Mouse (Mus musculus) spleen, postnatal 14 days (tissue): ENCODE results near the gene Ldb3.
A peak's percentile ranks its signal among the peaks of the same experiment; 100 is the strongest.

Experiments
- DNase-seq, 2 experiments: peaks; one replicate each; pipeline ENCODE4 v3.0.0; 2021 to 2022; ENCODE audit warnings: low spot score in 2 of 2

The Ldb3 gene

DNA sequence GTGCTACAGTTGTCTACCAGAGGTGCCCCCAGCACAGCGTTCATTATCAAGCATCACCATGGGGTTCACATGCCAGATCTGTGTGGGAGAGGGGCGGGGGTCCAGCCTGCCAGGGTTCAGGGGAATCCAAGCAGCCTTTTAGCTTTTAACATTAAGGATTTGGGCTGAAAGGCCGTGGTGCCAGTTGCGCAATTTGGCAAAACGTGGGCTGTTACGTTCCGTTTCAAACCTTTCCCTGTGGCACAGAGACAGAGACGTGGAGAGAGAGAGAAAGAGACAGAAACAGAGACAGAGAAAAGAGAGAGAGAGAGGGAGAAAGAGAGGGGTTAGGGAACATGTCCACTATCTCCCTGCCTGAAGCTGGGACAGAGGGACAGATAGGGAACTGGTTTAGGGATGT lies 26.8 kb downstream of the Ldb3 start:
- DNase-seq, result no peak

DNA sequence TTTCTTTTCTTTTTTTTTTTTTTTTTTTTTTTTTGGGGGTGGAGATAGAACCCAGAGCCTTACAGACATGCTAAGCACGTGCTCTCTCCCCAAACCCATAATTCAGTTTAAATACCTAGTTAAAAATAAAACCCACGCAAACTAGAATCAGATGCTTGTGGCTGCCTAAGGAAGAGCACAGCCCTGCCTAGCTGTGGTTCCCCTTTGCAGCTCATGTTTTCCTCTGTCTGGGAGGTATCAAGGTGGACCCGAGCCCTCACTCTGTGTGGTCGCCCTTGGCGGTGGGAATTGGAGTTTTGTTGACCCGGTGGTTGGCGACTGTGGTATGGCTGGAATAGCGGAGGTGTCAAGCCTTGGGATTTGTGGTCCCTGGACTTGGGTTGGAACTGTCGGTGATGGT lies 29.5 kb downstream of the Ldb3 start:
- DNase-seq, result no peak

DNA sequence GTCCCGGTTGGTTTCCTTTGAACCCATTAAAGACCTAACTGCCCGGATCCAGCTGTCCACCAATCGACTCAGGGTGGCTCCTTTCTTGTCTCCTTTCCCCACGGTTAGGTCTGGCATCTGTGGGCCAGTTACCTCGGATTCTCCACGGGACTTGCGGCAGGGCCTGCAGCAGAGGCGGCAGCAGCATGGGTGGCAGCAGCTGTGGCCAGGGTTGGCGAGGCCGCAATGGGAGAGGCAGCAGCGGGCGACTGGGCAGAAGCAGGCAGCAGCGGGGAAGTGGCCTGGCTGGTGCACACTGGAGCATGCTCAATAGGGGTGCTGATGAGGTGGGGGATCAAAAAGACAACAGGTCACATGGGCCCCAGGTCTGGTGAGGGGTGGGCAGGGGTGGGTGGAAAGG lies 33.3 kb downstream of the Ldb3 start:
- no peak for DNase-seq

DNA sequence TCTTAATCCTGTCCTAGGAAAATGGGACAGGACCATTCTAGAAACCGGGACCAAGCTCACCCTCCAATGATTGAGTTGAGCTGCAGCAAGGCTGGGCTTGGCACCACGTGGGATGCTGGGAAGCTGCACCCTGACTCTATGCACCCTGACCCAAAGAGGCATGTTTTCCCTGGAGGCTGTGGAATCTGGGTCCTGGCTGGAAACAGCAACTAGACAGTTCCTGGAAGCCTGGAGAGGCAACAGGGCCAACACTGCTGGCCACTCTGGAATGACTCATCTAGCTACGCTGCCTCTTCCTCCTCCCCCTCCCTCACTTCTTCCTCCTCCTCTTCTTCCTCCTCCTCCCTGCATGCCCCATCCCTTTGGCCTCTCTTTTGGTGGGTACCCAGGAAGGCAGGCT lies 34.4 kb downstream of the Ldb3 start:
- no peak for DNase-seq

DNA sequence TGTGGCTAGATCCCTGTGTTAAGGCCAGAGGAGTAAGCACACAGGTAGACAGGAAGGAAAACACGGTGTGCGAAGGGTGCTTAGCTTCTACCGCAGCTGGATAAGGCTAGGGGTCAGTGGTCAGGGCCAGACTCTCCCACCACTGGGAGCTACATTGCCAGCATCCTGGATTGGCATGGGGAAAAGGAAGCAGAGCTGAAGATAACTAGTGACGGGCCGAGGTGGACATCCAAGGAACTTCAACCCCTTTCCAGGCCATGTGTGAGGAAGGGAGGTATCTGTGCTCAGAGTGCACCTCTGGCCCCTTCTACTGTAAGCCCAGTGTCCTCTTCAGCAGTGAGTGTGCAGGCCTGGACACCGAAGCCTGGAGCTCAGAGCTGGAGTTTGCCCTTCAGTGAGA lies 35.0 kb downstream of the Ldb3 start:
- DNase-seq, result no peak

DNA sequence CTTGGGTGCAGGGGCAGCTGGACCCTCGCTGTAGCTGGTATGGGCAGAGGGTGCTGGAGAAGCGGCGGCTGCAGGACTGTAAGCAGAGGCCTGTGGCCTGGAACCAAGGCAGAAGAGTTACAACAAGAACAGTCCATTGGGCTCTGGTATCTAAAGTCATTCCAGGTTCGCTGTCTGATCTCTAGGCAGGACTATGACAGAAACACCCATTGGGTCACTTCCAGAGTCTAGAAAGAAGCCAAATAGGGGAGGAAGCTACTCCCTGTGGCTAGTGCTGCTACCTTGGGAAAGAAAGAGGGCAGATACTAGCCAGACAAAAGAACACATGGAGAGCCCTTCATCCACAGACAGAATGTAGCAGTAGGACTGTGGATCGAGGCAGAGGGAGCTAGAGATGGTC lies 36.3 kb downstream of the Ldb3 start:
- no peak for DNase-seq

DNA sequence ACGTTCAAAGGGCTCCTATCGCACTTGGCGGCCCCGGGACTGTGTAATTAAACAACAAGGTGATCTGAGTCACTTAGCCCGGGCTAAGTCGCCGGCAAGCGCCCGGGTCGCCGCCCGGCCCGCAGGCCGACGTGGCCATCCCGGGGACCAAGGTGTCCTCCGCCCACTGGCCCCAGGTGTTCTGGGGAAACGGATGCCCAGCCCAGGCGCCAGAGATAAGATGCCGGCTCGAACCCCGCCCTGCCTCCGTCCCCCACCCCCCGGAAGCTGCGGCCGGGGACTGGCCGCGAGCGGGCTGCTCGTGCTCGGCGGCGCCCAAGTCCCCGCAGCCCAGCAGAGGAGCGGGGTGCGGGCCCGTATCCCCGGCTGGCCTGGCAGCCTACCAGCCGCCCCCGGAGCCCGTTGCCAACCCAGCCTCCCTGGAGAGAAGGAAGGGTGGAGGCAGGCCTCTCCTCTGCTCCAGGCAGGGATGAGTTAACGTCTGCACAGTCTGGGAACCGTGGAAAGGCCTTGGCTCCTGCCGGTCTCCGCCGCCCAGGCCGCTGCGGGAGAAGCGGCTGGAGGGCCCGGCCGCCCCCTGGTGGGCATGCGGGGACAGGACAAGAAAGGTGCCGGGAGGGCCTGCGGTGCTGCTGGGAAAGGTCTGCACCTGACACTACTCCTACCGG lies 39.3 kb downstream of the Ldb3 start:
- DNase-seq, result peak in 1 of 2 experiments; percentile 18

DNA sequence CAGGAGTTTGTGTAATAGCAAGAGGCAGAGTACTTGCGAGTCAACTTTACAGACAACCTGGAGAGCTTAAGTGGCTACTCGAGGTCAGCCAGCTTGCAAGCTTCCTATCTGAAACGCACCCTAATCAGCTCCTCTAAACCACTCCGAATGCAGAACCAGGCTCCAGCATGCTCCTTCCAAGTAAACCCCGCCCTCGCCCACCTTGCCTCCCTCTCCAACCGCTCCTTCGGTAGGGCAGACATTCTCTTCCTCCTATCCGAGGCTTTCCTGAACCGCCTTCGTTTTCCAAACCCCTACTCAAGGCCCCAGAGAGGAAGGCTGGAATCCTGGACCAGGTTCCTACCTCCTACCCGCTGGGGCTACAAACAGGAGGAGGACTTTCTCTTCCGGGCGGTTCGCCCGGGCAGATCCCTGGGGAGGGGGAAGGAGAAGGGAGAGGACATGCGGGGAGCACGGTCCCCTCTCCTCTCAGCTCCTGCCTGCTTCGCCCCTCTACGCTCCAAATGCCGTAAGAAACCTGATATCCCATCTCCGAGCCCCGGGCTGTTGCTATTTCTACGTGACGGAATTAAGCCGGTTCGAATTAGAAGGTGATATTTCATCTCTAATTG lies 40.0 kb downstream of the Ldb3 start:
- DNase-seq, result no peak

DNA sequence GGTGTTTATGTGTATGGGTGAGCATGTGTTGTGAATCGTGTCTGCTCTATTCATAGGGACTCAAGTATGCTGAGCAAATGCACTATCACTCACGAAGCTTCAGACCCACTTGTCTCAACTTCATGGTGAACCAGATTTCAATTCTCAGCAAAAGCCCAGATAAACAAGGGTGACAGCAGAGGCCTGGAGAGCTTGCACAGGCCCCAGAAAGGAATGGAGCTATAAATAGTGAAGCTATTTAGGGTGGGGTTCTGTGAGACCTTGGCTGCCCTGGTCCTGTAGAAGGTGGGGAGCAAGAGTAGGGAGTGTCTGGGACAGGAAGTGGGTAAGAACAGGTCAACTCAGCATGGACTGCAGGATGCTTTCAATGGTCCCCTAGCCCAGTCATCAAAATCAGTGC lies 43.9 kb downstream of the Ldb3 start:
- DNase-seq, result no peak

DNA sequence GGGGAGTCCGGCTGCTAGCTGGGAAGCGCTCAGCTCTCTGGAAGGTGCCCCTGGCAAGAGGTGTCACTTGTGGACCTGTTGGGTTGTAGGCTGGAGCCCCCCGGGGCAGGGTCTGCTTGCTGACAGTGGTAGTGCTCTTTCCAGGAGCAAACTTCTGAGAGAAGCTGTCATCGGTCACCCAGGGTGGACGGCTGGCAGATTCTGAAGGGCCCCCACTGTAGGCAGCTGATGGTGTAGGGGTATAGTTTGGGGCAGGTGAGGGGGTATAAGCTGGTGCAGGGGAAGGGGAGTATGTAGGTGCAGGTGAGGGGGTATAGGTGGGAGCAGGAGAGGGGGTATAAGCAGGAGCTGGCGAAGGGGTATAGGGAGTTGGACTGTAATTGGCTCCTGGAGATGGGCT lies 44.5 kb downstream of the Ldb3 start:
- DNase-seq, result no peak

DNA sequence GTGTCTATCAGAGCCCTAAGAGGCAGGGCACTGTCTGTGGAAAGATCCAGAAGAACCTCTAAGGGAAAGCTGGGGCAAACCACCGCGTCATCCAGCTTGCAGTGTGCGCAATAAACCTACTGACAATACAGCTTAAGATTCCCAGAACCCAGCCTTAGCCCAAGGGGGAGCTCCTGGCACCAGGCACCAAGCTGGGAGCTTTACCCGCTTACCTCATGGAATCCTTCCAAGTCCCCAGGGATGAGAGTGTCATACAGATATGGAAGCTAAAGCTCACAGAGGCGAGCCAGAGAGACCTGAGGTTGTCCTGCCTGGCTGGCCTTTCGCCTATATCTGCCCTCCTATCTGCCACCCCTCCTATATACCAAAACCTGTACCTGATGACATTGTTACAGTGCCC lies 44.9 kb downstream of the Ldb3 start:
- DNase-seq, result no peak

DNA sequence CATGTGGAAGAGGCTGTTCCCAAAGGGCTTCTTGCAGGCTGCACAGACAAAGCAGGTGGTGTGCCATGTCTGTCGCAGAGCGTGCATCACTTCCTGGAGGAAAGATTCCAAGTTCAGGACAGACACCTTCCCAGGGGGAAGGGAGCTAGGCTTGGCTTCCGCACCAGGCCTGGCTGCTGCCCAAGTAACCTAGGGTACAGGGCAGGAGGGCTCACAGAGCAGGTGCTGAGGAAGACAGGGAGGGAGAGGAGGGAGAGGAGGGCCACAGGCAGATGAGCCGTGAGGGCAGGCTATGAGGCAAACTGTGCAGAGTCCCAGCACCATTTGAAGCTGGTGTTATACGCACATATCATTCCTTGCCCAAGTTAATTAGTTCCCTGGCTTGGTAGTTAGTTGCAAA lies 46.6 kb downstream of the Ldb3 start:
- no peak for DNase-seq

DNA sequence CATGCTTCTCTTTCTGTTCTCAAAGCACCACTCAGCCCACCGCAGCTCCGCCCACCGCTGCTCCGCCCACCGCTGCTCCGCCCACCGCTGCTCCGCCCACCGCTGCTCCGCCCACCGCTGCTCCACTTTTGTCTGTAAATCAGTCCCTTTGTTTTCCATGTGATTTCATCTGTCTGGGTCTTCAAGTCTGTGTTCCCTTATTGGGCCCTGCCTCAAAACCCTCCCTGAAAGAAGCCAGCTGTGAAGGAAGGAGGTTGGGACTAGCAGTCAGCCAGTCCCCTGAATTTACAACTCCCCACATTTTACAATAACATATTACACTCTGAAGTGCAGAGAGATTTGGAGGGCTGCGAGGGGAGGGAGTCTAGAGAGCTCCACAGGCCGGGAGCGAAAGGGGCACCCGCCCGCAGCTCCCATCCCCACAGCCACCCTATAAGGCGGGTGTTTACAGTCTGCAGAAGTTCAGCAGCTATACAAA lies 47.8 kb downstream of the Ldb3 start:
- no peak for DNase-seq

DNA sequence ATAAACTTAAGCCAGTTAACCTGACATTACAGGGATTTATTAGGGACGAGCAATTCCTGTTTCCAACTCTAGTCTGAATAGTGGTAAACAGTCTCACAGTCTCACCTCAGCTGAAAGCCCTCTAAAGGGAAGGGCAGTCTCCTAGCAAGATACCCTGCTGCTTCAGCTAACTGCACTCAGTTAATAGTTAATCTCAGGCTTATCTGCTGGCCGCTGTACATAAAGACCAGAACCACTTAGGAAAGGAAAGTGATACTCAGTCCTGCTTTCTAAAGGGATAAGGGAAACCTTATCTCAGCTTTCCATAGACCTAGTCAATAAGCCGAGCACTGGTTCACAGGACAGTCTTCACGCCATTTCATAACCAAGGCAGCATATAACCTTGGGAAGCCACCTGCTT lies 52.6 kb downstream of the Ldb3 start:
- DNase-seq, result no peak

DNA sequence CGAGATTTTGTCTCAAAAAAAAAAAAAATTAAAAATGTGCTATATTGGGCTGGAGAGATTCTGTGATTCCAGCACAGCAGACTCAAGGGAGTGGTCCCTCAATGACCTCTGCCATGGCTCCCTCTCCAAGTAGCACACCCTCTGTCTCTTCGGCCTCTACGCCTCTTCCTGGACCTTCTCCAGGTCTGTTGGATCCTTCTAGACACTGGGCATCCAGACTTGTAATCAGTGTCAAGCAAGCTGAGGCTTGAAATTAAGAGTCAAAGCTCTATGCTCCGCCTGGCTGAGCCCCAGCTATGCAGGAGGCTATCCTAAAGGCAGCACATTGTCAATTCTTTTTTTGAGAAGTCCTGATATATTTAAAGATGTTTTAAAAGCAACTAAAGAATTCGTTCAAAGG lies 54.9 kb downstream of the Ldb3 start:
- no peak for DNase-seq

DNA sequence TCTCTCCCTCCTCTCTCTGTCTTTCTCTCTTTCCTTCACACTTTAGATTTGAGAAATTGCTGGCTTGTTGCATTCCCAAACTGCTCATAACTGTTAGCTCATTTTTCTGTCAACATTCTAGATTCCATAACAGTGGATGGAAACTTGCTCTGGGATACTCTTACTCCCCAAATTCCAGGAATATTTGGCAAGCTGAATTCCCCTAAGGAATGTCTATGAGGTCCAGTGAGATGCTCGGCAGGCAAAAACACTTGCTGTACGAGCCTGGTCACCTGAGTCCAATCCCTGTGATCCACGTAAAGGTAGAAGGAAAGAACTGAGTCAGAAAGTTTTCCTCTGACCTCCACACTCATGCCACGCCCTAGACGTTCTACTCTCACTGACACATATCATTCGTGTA lies 55.9 kb downstream of the Ldb3 start:
- no peak for DNase-seq

DNA sequence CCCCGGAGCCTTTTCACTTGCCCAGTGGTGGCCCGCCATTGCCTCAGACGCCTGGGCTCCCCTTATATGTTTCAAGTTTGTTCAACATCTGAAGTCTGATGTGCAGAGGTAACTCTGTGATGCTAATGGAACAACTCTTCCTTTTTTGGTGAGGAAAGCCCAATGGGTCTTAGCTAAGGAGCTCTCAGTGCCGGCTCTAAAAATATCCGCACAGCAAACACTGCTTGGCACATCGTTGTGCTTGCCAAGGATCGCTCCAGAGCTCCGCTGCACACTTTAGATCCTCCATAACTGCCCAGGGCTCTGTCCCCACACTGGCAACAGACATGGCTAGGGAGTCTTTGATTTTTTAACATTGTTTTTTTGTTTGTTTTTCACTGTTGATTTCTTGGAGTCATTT lies 59.7 kb downstream of the Ldb3 start:
- no peak for DNase-seq

DNA sequence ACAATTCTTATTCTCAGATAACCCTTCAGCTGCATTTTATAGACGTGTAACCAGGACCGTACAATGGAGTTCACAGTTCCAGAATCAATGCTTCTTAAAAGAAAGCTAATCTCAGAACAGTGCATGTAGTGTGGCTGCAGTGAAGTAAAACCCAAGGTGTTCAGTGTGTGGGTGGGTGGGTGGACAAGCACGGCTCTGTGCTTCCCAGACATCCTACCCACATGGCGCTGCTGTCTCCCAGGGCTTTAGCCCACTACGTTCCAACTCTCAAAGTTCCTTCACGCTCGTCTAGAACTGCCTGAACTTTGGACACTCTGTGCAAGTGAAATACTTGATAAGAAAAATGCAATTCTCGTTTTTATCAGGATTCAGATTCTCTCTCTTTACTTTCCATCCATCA lies 65.8 kb downstream of the Ldb3 start, which contains the start of gene 9230112D13Rik:
9230112D13Rik (minus strand) TSS at position 101 of the 400 bp plus-strand sequence.
- no peak for DNase-seq

DNA sequence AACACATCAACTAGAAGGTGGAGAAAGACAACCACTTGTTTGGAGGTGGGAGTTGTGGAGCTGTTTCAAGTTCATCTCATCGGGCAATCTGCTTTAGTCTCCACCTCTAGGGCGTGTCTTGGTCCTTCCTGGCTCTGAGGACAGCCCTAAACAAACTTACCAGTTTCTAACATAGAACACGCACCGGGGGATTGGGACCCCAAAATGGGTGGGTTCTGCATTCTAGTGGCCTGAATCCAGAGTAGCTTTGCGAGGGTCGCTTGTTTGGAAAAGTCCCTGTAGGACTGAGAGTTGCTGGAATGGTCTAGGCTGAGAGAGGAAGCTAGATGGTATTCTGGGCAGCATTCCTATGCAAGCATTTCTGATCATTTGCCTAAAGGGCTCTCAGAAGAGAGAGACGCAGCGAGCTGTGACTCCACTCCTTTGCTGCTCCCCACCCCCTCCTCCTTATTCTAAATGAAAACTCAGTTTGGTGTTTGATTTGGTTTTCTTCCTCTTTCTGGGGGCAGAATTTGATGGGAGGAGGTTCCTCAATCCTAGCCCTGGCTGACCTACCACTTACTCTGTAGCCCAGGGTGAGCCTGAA lies 70.4 kb downstream of the Ldb3 start:
- no peak for DNase-seq

DNA sequence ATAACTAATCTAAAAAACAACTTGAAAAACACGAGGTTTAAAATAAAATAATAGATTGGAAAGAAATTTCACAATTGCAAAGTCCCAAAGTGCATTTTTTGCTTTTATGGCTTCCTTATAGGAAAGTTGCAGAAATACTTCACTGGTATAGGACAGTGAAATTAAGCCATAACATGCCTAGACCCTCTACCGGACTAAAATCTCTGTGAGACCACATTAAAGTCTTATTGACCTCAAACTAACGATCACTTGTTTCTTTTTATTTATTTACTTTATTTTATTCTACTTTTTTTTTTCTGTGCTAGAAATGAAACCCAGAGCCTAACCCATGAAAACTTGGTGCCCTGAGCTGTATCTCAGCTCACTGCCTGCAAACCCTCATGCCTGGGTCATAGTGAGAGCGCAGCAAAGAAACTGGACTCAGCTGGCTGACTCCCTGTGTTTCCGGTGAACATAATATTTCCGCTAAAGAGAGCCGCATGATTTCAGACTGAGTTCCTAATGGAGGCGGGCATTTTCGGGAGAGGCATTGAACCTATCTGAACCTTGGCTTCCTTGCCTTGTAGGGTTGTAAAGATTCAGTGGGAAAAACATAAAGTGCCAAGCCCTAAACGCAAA lies 71.4 kb downstream of the Ldb3 start:
- no peak for DNase-seq

DNA sequence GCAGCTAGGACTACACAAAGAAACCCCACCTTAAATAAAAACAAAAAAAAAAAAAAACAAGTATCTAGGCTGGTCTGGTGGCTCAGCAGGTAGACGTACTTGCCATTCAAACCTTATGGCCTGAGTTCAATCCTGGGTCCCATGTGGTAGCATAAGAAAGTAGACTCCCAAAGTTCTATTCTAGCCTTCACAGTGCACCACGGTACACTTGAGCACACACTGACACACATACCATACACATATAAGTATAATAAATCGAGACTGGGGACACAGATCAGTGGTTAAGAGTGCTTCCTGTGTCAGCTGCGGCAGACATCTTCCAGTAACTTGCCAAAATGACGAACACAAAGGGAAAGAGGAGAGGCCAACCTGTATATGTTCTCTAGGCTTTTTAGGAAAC lies 72.6 kb downstream of the Ldb3 start:
- no peak for DNase-seq

DNA sequence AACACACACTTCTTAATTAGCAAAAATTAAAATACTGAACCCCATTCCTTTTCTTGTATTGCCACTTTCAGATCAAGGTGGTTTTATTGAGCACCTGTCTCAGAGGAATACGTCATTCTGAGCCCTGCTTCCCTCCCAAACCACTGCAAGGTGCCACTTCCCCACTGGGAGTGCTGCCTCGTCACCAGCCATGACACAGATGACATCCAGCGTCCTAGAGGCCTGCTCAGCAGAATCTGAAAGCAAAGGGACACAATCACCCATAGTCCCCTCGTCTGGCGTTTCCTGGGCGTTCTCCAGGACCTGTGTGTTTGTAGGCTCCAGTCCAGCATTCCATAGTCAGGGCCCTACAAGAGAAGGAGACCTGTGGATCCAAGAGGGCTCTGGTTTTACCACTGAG lies 74.4 kb downstream of the Ldb3 start:
- DNase-seq, result no peak

DNA sequence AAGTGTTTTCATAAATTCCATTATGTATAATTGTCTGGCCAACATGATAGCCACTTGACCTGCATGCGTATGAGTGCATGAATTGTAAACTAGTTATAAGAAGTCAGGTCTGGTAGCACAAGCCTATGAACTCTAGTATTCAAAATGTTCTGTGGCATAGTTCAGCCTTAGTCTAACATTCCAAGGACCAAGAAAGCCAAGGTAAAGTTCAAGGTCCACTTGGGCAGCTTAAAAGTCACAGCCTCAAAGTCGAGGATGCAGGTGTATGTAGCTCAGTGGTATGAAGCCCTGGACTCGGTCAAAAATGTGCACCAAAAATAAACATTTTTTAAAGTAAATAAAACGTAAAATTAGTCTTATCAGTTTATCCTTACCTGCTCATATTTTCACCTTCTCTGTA lies 75.9 kb downstream of the Ldb3 start:
- DNase-seq, result no peak
